24 mouse cellular contexts compared by ENCODE assay signal in genomic region chr12:82473238-82473637, GRCm38 (mm10).
"Had no signal": no experiment of that assay in that cellular context is flagged by ENCODE, and none has a peak within 500 bp of the region (broad histone marks: within the 10 kb centered on the region; RNA-seq: fewer than 3 reads in every experiment).

No protein-coding gene starts in this region.

- ATAC-seq: hindbrain, embryonic 16.5 days; inflammation-experienced regulatory T-cells, adult 6 months; intestine, embryonic 15.5 days; intestine, postnatal 0 days; liver, embryonic 12.5 days had no signal

- H3K36me3 ChIP-seq: heart, embryonic 12.5 days; hindbrain, embryonic 10.5 days; hindbrain, embryonic 12.5 days; intestine, embryonic 15.5 days; limb, embryonic 13.5 days; limb, embryonic 15.5 days; liver, embryonic 12.5 days had no signal

- H3K9me3 ChIP-seq: heart, embryonic 12.5 days; hindbrain, embryonic 10.5 days; hindbrain, embryonic 12.5 days; intestine, embryonic 15.5 days; limb, embryonic 13.5 days; limb, embryonic 15.5 days; liver, embryonic 12.5 days had no signal

- H3K4me3 ChIP-seq: heart, embryonic 12.5 days; hindbrain, embryonic 10.5 days; hindbrain, embryonic 12.5 days; intestine, embryonic 15.5 days; layer of hippocampus, adult 2 months; limb, embryonic 13.5 days; limb, embryonic 15.5 days; liver, embryonic 12.5 days had no signal

- H3K27ac ChIP-seq: hindbrain, embryonic 10.5 days; hindbrain, embryonic 12.5 days; hindbrain, embryonic 14.5 days; intestine, embryonic 15.5 days; layer of hippocampus, adult 2 months; limb, embryonic 13.5 days; limb, embryonic 15.5 days; liver, embryonic 12.5 days; liver, embryonic 14.5 days had no signal

- H3K27me3 ChIP-seq: heart, embryonic 12.5 days; limb, embryonic 15.5 days had no signal

- H3K9ac ChIP-seq: heart, embryonic 12.5 days; hindbrain, embryonic 12.5 days; hindbrain, embryonic 14.5 days; intestine, embryonic 15.5 days; limb, embryonic 13.5 days; limb, embryonic 15.5 days; liver, embryonic 12.5 days; liver, embryonic 14.5 days had no signal

- H3K4me2 ChIP-seq: heart, embryonic 12.5 days; hindbrain, embryonic 12.5 days; hindbrain, embryonic 14.5 days; intestine, embryonic 15.5 days; limb, embryonic 13.5 days; limb, embryonic 15.5 days; liver, embryonic 12.5 days had no signal

- DNase-seq: gastrocnemius, postnatal 14 days; gastrocnemius, postnatal 36 days; heart, adult 18-20 months; heart, postnatal 10 days; heart, postnatal 4 days; kidney, adult 18-20 months; kidney, adult 8-10 months; kidney, postnatal 10 days; kidney, postnatal 25 days; kidney, postnatal 4 days; left cerebral cortex, postnatal 4 days had no signal
